Mouse (Mus musculus): ENCODE data around the gene Tmem219.

Tmem219 gene

DNA sequence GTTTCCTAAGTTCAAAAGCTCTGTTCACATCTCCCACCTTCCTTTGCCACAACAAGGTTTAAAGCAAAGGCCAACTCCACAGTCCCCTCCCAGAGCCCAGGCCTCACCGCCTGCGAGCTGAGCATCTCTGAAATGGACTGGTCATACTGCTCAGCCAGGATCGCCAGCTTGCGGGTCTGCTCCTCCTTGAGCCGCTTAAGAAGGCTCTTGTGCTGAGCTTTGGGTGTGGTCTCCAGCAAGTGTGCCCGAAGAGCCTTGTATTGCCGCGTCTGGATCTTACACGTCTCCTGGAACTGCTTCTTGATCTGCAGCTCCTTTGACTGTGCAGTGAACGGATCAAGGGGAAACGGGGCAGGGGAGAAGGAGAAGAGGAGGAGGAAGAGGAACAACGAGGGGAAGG, 54.7 kb downstream of the Tmem219 start:
- intact Hi-C loops (cut with DNase I): no loop called here

GRCm38 (mm10) chr7:126867534-126867933, 55.2 kb downstream of the Tmem219 start:
- intact Hi-C loops (cut with DNase I): no loop called here

GRCm38 (mm10) chr7:126863791-126864190, 58.9 kb downstream of the Tmem219 start:
- intact Hi-C loops (cut with DNase I): no loop called here

- intact Hi-C loops (cut with DNase I): no loop called here
Measured at GRCm38 (mm10) chr7:126862147-126862784, 60.5 kb downstream of the Tmem219 start, which contains the start of gene Ino80e. TSS of gene Ino80e (minus strand) at chr7:126862377.

DNA sequence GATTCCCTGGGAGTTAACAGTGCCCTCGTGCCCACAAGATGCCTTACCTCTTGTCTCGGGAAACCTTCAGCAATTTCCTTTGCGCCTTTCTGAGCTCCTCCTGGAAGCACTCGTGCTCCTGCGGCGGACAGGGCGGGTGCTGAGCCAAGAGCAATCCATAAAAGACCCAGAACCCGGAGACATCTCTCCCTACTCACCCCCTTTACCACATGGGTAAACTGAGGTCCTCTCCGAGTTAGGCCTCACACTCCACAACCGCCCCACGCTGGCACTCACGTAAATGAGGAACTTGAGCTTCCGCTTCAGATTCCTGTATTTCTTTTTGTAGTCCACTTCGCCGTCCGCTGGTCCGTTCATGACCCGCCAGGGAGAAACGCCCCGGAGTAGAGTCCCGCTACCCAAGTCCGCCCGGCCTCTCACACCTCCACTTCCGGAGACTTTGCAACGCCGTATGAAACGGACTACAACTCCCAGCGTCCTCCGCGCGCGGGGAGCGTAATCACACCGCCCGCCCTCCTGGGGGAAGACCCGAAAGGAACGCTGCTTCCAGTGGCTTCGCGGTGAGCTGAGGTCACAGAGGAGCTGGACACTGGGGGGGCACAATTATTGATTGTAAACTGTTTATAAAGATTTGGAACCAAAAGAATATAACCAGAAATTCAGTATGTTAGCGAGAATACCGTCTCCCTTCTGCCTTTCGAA, 61.1 kb downstream of the Tmem219 start, which contains the start of gene Hirip3:
TSS of gene Hirip3 (plus strand) at position 544 of the 702 bp plus-strand sequence.
- intact Hi-C loops (cut with DNase I): no loop called here

GRCm38 (mm10) chr7:126860987-126861386, 61.7 kb downstream of the Tmem219 start:
- intact Hi-C loops (cut with DNase I): no loop called here

DNA sequence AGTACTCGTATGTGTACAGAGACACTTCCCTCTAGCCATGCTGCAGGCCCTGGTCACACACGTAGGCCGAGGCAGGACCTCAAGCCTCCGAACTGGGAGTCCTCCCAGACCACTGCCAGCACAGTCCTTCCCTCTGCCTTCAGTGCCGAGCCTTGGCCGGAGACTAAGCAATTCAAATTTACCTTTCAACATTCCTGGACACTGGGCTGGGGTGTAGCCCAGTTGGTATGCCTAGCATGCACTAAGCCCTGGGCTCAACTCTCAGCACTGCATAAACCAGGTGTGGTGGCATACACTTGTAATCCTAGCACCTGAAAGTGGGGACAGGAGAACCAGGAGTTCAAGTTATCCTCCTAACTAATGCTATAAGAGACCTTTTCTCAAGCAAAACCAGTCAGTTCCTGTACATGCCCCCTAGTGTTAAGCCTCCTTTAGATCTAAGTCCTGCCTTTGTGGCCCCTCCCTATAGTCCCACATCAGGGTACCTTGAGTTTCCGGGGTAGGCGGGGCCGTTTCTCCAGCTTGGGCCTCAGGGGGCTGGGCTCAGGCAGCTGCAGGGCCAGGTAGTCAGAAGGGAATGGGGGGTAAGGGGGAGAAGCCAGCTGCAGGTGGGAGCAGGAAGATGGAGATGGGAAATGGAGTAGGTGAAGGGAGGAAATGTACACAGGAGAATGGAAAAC, 65.8 kb downstream of the Tmem219 start:
- intact Hi-C loops (cut with DNase I): no loop called here

GRCm38 (mm10) chr7:126855641-126856040, 67.1 kb downstream of the Tmem219 start:
- intact Hi-C loops (cut with DNase I): no loop called here

DNA sequence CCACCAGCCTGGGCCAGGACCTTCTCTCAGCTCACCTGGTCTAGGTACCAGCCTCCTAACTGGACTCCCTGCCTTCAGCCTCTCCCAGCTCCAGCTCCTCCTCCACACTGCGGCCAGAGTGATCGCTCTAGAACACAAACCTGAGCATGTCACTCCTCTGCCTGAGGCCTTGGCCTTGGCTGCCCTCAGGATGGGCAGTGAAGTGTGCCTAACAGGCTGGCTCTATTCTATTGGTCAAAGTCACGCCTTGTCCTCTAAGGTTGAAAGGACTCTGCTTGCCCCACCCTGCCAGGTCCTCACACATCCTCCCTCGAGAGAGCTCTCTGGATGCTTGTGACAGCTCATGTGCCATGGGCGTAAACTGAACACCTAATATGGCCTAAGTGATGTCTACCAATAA, 69.3 kb downstream of the Tmem219 start:
- intact Hi-C loops (cut with DNase I): no loop called here

DNA sequence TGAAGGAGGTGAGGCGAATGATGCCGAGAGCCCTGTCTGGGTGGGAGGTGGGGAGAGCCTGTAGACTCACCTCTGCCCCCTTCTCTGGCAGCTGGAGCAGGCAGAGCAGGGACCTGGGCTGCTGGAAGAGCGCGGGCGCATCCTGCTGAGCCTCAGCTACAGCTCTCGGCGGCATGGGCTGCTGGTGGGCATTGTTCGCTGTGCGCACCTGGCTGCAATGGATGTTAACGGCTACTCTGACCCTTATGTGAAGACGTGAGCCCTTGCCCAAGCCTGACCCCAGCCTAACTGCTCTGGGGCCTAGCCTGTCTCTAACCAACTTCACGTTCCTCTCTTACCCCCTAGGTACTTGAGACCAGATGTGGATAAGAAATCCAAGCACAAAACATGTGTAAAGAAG, 71.5 kb downstream of the Tmem219 start:
- intact Hi-C loops (cut with DNase I): no loop called here

- intact Hi-C loops (cut with DNase I): no loop called here
Measured at GRCm38 (mm10) chr7:126850161-126850560, 72.6 kb downstream of the Tmem219 start.

DNA sequence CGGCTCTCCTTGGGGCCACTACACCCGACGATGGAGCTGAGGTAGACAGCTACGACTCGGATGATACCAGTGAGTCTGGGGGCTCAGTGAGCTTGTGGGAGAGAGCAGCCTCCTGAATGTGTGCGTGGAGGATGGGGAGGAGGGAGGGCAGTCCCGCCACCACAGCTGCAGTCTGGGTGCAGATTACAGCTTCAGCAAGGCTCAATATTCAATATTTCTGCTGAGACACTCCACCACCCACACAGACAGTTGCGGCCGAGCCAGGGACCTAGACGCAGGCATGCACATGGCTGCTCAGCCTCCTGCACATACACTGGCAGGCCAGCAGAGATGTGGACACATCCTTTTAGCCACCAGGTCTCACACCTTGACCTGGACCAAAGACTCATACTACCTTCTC, 73.9 kb downstream of the Tmem219 start:
- intact Hi-C loops (cut with DNase I): no loop called here

- intact Hi-C loops (cut with DNase I): no loop called here
Measured at GRCm38 (mm10) chr7:126847421-126848398, 75.0 kb downstream of the Tmem219 start.

DNA sequence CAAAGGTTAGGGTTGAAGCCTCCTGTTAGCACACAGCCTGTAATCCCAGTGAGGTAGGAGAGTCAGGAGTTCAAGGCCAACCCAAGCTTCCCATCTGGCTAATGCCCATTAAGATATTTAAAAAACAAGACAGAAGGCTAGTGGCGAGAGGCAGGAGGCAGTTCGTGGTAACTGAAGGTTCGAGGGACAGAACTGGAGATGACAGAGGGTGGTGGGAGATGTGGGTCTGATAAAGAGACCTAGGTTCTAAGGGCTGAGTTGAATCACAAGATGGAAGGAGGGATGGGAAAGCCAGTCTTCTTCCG, 75.6 kb downstream of the Tmem219 start, which contains the start of gene Doc2a:
TSS of gene Doc2a (plus strand) at position 301 of the 305 bp plus-strand sequence.
- intact Hi-C loops (cut with DNase I): no loop called here

- intact Hi-C loops (cut with DNase I): no loop called here
Measured at GRCm38 (mm10) chr7:126845516-126845915, 77.2 kb downstream of the Tmem219 start.

DNA sequence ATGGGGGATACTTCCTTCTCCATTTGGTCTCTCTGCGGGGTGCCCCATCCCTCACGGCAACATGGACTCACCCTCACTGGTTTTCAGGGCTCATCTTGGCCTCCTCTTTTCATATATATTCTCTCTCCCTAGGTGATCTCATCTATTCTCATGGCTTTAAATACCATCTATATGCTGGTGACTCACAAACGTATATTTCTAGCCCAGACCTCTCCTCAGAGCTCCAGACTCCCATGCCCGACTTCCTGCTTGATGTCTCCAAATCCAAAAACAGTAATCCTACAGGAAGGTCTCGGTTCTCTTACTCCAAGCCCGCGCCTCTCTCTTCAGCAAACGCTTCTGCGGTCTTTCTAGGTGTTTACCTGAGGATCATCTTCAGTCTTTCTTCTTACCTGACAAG, 79.4 kb downstream of the Tmem219 start:
- intact Hi-C loops (cut with DNase I): no loop called here

Data from adrenal gland (tissue).